Mouse (Mus musculus) embryo, embryonic 11.5 days (tissue): Measurements from ENCODE around the gene Ptgfr.

Source experiments
- DNase-seq: peaks from one replicate; pipeline ENCODE4 v3.0.0-alpha.2; 2012; ENCODE audit warnings: low read depth, low spot score

Gene Ptgfr

GRCm38 (mm10) chr3:151836871-151837680 is at the start of gene Ptgfr:
Ptgfr (minus strand) TSS chr3:151837630.
- peak; percentile 39 for DNase-seq

GRCm38 (mm10) chr3:151883881-151884280 is 46.5 kb upstream of the Ptgfr start:
- DNase-seq = no peak

- no peak for DNase-seq
Observed at GRCm38 (mm10) chr3:151879981-151880380, 42.6 kb upstream of the Ptgfr start.

- no peak for DNase-seq
Observed at GRCm38 (mm10) chr3:151868970-151869369, 31.5 kb upstream of the Ptgfr start.

- DNase-seq = no peak
Observed at GRCm38 (mm10) chr3:151851344-151851743, 13.9 kb upstream of the Ptgfr start.

- no peak for DNase-seq
Observed at GRCm38 (mm10) chr3:151850621-151851020, 13.2 kb upstream of the Ptgfr start.

GRCm38 (mm10) chr3:151846292-151846691 is 8.9 kb upstream of the Ptgfr start:
- DNase-seq = no peak

- DNase-seq = no peak
Observed at GRCm38 (mm10) chr3:151844361-151845154, 7.1 kb upstream of the Ptgfr start.

- no peak for DNase-seq
Observed at GRCm38 (mm10) chr3:151840688-151841087, 3.3 kb upstream of the Ptgfr start.

- DNase-seq = no peak
Observed at GRCm38 (mm10) chr3:151838372-151838771, 942 bp upstream of the Ptgfr start.

- no peak for DNase-seq
Observed at GRCm38 (mm10) chr3:151837749-151838148, 319 bp upstream of the Ptgfr start.

GRCm38 (mm10) chr3:151836451-151836850 is 979 bp downstream of the Ptgfr start:
- no peak for DNase-seq

- DNase-seq = no peak
Observed at GRCm38 (mm10) chr3:151835831-151836230, 1.6 kb downstream of the Ptgfr start.

- DNase-seq = no peak
Observed at GRCm38 (mm10) chr3:151827950-151828610, 9.3 kb downstream of the Ptgfr start.

- no peak for DNase-seq
Observed at GRCm38 (mm10) chr3:151819811-151820210, 17.6 kb downstream of the Ptgfr start.

- no peak for DNase-seq
Observed at GRCm38 (mm10) chr3:151818265-151818664, 19.2 kb downstream of the Ptgfr start.

- DNase-seq = no peak
Observed at GRCm38 (mm10) chr3:151808613-151809012, 28.8 kb downstream of the Ptgfr start.

GRCm38 (mm10) chr3:151788622-151789021 is 48.8 kb downstream of the Ptgfr start:
- no peak for DNase-seq

GRCm38 (mm10) chr3:151775089-151775488 is 62.3 kb downstream of the Ptgfr start:
- no peak for DNase-seq

GRCm38 (mm10) chr3:151771074-151771473 is 66.4 kb downstream of the Ptgfr start:
- no peak for DNase-seq

- DNase-seq = no peak
Observed at GRCm38 (mm10) chr3:151749737-151750136, 87.7 kb downstream of the Ptgfr start, which contains the start of gene Ifi44. Ifi44 (minus strand) TSS chr3:151749960.

- DNase-seq = no peak
Observed at GRCm38 (mm10) chr3:151748514-151748913, 88.9 kb downstream of the Ptgfr start.
